9 mouse cellular contexts compared by ENCODE assay signal in genomic region chr6:52313391-52314303, GRCm38 (mm10). TPM values are rescaled to one million over a fixed set of nuclear protein-coding genes. Genes with fewer than 3 reads are reported as not detected.
A peak's percentile ranks its signal among the peaks of the same experiment; 100 is the strongest.
DNase-seq lines count a peak whose midpoint lies in the region; ATAC-seq and TF ChIP-seq lines count a peak whose summit lies in the region.
"Had no signal": no experiment of that assay in that cellular context is flagged by ENCODE, and none has a peak within 500 bp of the region (broad histone marks: within the 10 kb centered on the region; RNA-seq: fewer than 3 reads in every experiment).

TSS of gene Evx1 (plus strand) at chr6:52313498.

- peaks cover 4% of the 10 kb centered on the region; the same call in 1 of the 2 replicates for H3K4me1 ChIP-seq in forebrain, embryonic 11.5 days (replicated peaks; ENCODE audit: control insufficient read depth, insufficient read depth, low read length)
- H3K4me1 ChIP-seq in forebrain, embryonic 14.5 days (ENCODE audit: control insufficient read depth, insufficient read depth, low read length): no peaks in the 10 kb centered on the region
- peaks cover 8% of the 10 kb centered on the region; the same call in 1 of the 2 replicates for H3K4me1 ChIP-seq in liver, embryonic 12.5 days
- H3K4me1 ChIP-seq in cerebellum, adult 2 months (ENCODE audit: control insufficient read depth, insufficient read depth, low read length): no peaks in the 10 kb centered on the region

- H3K9ac ChIP-seq in forebrain, embryonic 11.5 days (ENCODE audit: low read length): no peak within 1 kb of the TSS
- H3K9ac ChIP-seq in forebrain, embryonic 14.5 days (ENCODE audit: low read length): no peak within 1 kb of the TSS
- no peak within 1 kb of the TSS for H3K9ac ChIP-seq in liver, embryonic 12.5 days

- ATAC-seq in forebrain, embryonic 11.5 days (replicated peaks; ENCODE audit: low FRiP score): no peak
- no peak for ATAC-seq in forebrain, embryonic 14.5 days
- ATAC-seq in liver, embryonic 12.5 days: no peak

- peak; percentile 71 for DNase-seq in forebrain, embryonic 11.5 days (ENCODE audit: low spot score)
- no peak for DNase-seq in forebrain, embryonic 14.5 days (ENCODE audit: low spot score)
- peak; percentile 38 for DNase-seq in urinary bladder, postnatal 14 days (ENCODE audit: low spot score)
- no peak for DNase-seq in urinary bladder, postnatal 10 days (ENCODE audit: low spot score)
- no peak for DNase-seq in left cerebral cortex, adult 11 months (ENCODE audit: low spot score)
- DNase-seq in frontal cortex, postnatal 25 days (ENCODE audit: low spot score in 2 of 2): no peak
- DNase-seq in cerebellum, adult 2 months: no peak

- H3K9me3 ChIP-seq in forebrain, embryonic 11.5 days (ENCODE audit: control insufficient read depth, low read length): no peaks in the 10 kb centered on the region
- H3K9me3 ChIP-seq in forebrain, embryonic 14.5 days (replicated peaks; ENCODE audit: control insufficient read depth, low read length): no peaks in the 10 kb centered on the region
- no peaks in the 10 kb centered on the region for H3K9me3 ChIP-seq in liver, embryonic 12.5 days (replicated peaks)

- TF ChIP-seq CTCF in cerebellum, adult 2 months (IDR thresholded peaks at IDR 0.05; ENCODE audit: borderline replicate concordance, insufficient read depth, low read depth, low read length): no peak

- H3K27me3 ChIP-seq in forebrain, embryonic 11.5 days (ENCODE audit: control insufficient read depth, insufficient read depth, low read length): peaks cover 98% of the 10 kb centered on the region
- H3K27me3 ChIP-seq in forebrain, embryonic 14.5 days (replicated peaks; ENCODE audit: control insufficient read depth, insufficient read depth, low read length): peaks cover 90% of the 10 kb centered on the region
- H3K27me3 ChIP-seq in liver, embryonic 12.5 days (replicated peaks): peaks cover 100% of the 10 kb centered on the region
- H3K27me3 ChIP-seq in cerebellum, adult 2 months (ENCODE audit: control insufficient read depth, insufficient read depth, low read length): peaks cover 28% of the 10 kb centered on the region; the same call in 1 of the 2 replicates
- H3K27me3 ChIP-seq: CH12.LX had no signal

- H3K4me3 ChIP-seq in forebrain, embryonic 11.5 days (ENCODE audit: low read depth, low read length): no peak within 1 kb of the TSS
- no peak within 1 kb of the TSS for H3K4me3 ChIP-seq in forebrain, embryonic 14.5 days (ENCODE audit: low read depth, low read length)
- H3K4me3 ChIP-seq in liver, embryonic 12.5 days: peak within 1 kb of the TSS; percentile 1; the same call in 1 of the 2 replicates
- no peak within 1 kb of the TSS for H3K4me3 ChIP-seq in cerebellum, adult 2 months (replicated peaks; ENCODE audit: insufficient read depth, low read depth, low read length)

- H3K27ac ChIP-seq in forebrain, embryonic 11.5 days (ENCODE audit: low read depth, low read length): no peak within 1 kb of the TSS
- no peak within 1 kb of the TSS for H3K27ac ChIP-seq in forebrain, embryonic 14.5 days (ENCODE audit: low read depth, low read length)
- H3K27ac ChIP-seq in liver, embryonic 12.5 days: no peak within 1 kb of the TSS
- H3K27ac ChIP-seq in cerebellum, adult 2 months (ENCODE audit: insufficient read depth, low read length): no peak within 1 kb of the TSS

- no peaks in the 10 kb centered on the region for H3K36me3 ChIP-seq in forebrain, embryonic 11.5 days (ENCODE audit: control insufficient read depth, insufficient read depth, low read length)
- H3K36me3 ChIP-seq in forebrain, embryonic 14.5 days (ENCODE audit: control insufficient read depth, insufficient read depth, low read length): no peaks in the 10 kb centered on the region
- H3K36me3 ChIP-seq in liver, embryonic 12.5 days: no peaks in the 10 kb centered on the region

- no peak for TF ChIP-seq POLR2A in cerebellum, adult 2 months (IDR thresholded peaks at IDR 0.05; ENCODE audit: borderline replicate concordance, insufficient read depth, low read length)

- WGBS in forebrain, embryonic 11.5 days: under 1% methylated on average over 56 of the region's 59 CpGs
- WGBS in forebrain, embryonic 14.5 days: under 1% methylated on average over 59 of the region's 59 CpGs
- 2% methylated on average over 59 of the region's 59 CpGs for WGBS in liver, embryonic 12.5 days (ENCODE audit: insufficient replicate concordance)
- WGBS in cerebellum, adult 2 months: 2% methylated on average over 59 of the region's 59 CpGs

- H3K4me2 ChIP-seq in forebrain, embryonic 11.5 days (ENCODE audit: low read depth, low read length, severe bottlenecking): 0 out of 2 replicates have a peak within 1 kb of the TSS, but pooled peaks have one; percentile 5
- H3K4me2 ChIP-seq in forebrain, embryonic 14.5 days (ENCODE audit: low read length): no peak within 1 kb of the TSS
- H3K4me2 ChIP-seq in liver, embryonic 12.5 days: 0 out of 2 replicates have a peak within 1 kb of the TSS, but pooled peaks have one; percentile 17

RNA-seq across cellular contexts. Expression of gene Evx1, which starts in this region (rescaled TPM):
- polyA plus RNA-seq in forebrain, embryonic 11.5 days (2014; fragmentation: Nextera tagmentation; extraction: Ambion mirVana): not detected in 2 replicates
- not detected in 2 replicates for polyA plus RNA-seq in forebrain, embryonic 14.5 days (2014; fragmentation: Nextera tagmentation; extraction: Ambion mirVana)
- polyA plus RNA-seq in liver, embryonic 12.5 days (2016; fragmentation: Nextera tagmentation; extraction: Ambion mirVana): 0.06 TPM in 1 of 2 replicates, not detected in the other
- polyA plus RNA-seq in cerebellum, adult 2 months (2012; rRNA removed): 0.68 and 0.84 TPM in 2 replicates

Comparison
In these comparisons a context has a peak if more than half of its experiments do, and no peak if none do; other contexts are left out.
1. Peak in DNase-seq and H3K4me2 ChIP-seq in forebrain, embryonic 11.5 days; RNA of the gene not detected or under 1 TPM.